Mouse (Mus musculus) macrophage (primary cell): ENCODE data around the gene Slc35f3. TPM values are rescaled to one million over a fixed set of nuclear protein-coding genes. Genes with fewer than 3 reads are reported as not detected.

Experiments used
- H3K27ac ChIP-seq: fragments of 350-480 bp; formaldehyde crosslinking; 2 replicates; pipeline ENCODE4 v1.9.0; 2021
- H3K36me3 ChIP-seq: fragments of 350-480 bp; formaldehyde crosslinking; 2 replicates; pipeline ENCODE4 v1.9.0; 2021; ENCODE audit errors: inconsistent target
- H3K4me3 ChIP-seq: fragments of 350-480 bp; formaldehyde crosslinking; 2 replicates; pipeline ENCODE4 v1.9.0; 2021; ENCODE audit errors: inconsistent target
- H3K79me2 ChIP-seq: fragments of 350-480 bp; formaldehyde crosslinking; 2 replicates; pipeline ENCODE4 v1.9.0; 2021; ENCODE audit errors: inconsistent target
- WGBS: methylation state at CpG from one replicate; pipeline ENCODE4 v1.1.7; 2026; ENCODE audit warnings: inconsistent platforms; ENCODE audit not compliant: missing documents; 5-methylcytosine and 5-hydroxymethylcytosine counted together
- polyA plus RNA-seq: library from polyadenylated mRNA; stranded (reverse); fragments of 250-400 nt; gene quantifications from 3 replicates; pipeline ENCODE4 v1.2.4, GENCODE M21; 2018; ENCODE audit warnings: inconsistent platforms
- total RNA-seq, 78 experiments: library from RNA; depleted of rRNA; stranded (reverse); fragments of 250-400 nt; gene quantifications; 1 replicate in 9 of 78; 2 replicates in 24 of 78; 3 replicates in 43 of 78; 4 replicates in 2 of 78; pipeline ENCODE4 v1.2.4; 2018; ENCODE audit warnings: inconsistent platforms in 56 of 78

Slc35f3 gene
- not detected for total RNA-seq (2018; cell fraction: chromatin; rRNA removed)
- total RNA-seq (2018; cell fraction: cytosol; rRNA removed), result not detected
- total RNA-seq (2018; cell fraction: nucleus; rRNA removed), result not detected
- polyA plus RNA-seq, result not detected in 3 replicates

GRCm38 (mm10) chr8:126298296-126299093 lies at the start of gene Slc35f3:
TSS of gene Slc35f3 (plus strand) at chr8:126298558.
- H3K4me3 ChIP-seq, result no peak within 1 kb of the TSS
- no peaks in the 10 kb centered on the region for H3K36me3 ChIP-seq
- H3K79me2 ChIP-seq, result no peaks in the 10 kb centered on the region
- 2% methylated on average over 66 of the region's 72 CpGs for WGBS
- no peak within 1 kb of the TSS for H3K27ac ChIP-seq

GRCm38 (mm10) chr8:126250486-126250885 lies 47.9 kb upstream of the Slc35f3 start:
- H3K79me2 ChIP-seq, result no peaks in the 10 kb centered on the region
- H3K27ac ChIP-seq, result no peak overlapping the region
- 73% methylated on average over 4 of the region's 4 CpGs for WGBS
- no peak overlapping the region for H3K4me3 ChIP-seq
- H3K36me3 ChIP-seq, result no peaks in the 10 kb centered on the region

GRCm38 (mm10) chr8:126256585-126257391 lies 41.6 kb upstream of the Slc35f3 start:
- 55% methylated on average over 9 of the region's 9 CpGs for WGBS
- H3K27ac ChIP-seq, result no peak overlapping the region

DNA sequence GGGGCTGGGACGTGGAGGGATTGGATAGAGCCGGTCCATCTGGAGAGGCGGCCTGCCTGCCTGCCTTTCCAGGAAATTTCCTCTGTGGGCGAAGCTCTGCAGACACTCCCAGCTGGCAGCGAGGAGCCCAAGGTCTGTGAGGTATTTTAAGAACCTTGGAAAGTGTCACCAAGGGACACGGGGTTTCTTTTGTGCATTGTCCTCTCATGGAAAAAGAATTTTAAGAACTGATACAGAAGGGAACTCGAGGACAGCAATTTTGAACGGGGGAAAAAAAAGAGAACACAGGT lies 41.0 kb upstream of the Slc35f3 start:
- no peak overlapping the region for H3K4me3 ChIP-seq
- H3K79me2 ChIP-seq, result no peaks in the 10 kb centered on the region
- 61% methylated on average over 8 of the region's 8 CpGs for WGBS
- H3K36me3 ChIP-seq, result no peaks in the 10 kb centered on the region
- H3K27ac ChIP-seq, result no peak overlapping the region

More at GRCm38 (mm10) chr8:126256585-126257391, 41.6 kb upstream of the Slc35f3 start:
- Histone ChIP-seq H3K79me2 (no peaks in the 10 kb centered on the region), H3K36me3 (no peaks in the 10 kb centered on the region), H3K4me3 (no peak overlapping the region)

GRCm38 (mm10) chr8:126258175-126258781 lies 40.1 kb upstream of the Slc35f3 start:
- Histone ChIP-seq H3K27ac (no peak overlapping the region), H3K36me3 (no peaks in the 10 kb centered on the region), H3K4me3 (no peak overlapping the region), H3K79me2 (no peaks in the 10 kb centered on the region)
- 4% methylated on average over 15 of the region's 15 CpGs for WGBS

GRCm38 (mm10) chr8:126265186-126265585 lies 33.2 kb upstream of the Slc35f3 start:
- H3K36me3 ChIP-seq, result no peaks in the 10 kb centered on the region
- H3K79me2 ChIP-seq, result no peaks in the 10 kb centered on the region
- 86% methylated on average over 1 of the region's 1 CpGs for WGBS
- no peak overlapping the region for H3K27ac ChIP-seq
- no peak overlapping the region for H3K4me3 ChIP-seq

- Histone ChIP-seq H3K4me3 (no peak overlapping the region), H3K27ac (no peak overlapping the region), H3K79me2 (no peaks in the 10 kb centered on the region), H3K36me3 (no peaks in the 10 kb centered on the region)
- WGBS, result 19% methylated on average over 8 of the region's 8 CpGs
Measured at GRCm38 (mm10) chr8:126267118-126267517, 31.2 kb upstream of the Slc35f3 start.

GRCm38 (mm10) chr8:126269733-126270132 lies 28.6 kb upstream of the Slc35f3 start:
- no peak overlapping the region for H3K27ac ChIP-seq
- H3K36me3 ChIP-seq, result no peaks in the 10 kb centered on the region
- no peaks in the 10 kb centered on the region for H3K79me2 ChIP-seq
- no peak overlapping the region for H3K4me3 ChIP-seq
- WGBS, result 37% methylated on average over 6 of the region's 6 CpGs

- Histone ChIP-seq H3K4me3 (no peak overlapping the region), H3K27ac (no peak overlapping the region), H3K36me3 (no peaks in the 10 kb centered on the region), H3K79me2 (no peaks in the 10 kb centered on the region)
- 98% methylated on average over 2 of the region's 2 CpGs for WGBS
Measured at GRCm38 (mm10) chr8:126272445-126272844, 25.9 kb upstream of the Slc35f3 start.

DNA sequence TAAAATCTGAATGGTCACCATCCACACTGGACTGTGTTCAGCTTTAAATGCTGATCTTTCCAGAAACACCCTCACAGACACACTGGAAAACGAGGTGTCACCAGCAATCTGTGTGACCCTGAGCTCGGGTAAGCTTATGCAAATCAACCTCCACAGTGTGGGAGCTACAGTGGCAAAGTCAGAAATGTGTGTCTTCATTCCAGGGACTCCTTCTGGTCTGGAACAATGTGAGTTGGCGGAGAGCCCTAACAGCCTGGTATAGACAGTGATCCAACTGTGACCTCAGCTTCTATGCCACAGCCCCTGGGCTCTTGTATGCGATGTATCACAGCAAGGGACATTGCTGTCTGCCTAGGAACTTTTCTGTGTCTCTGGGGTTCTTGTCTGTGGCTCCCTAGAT lies 25.3 kb upstream of the Slc35f3 start:
- 69% methylated on average over 4 of the region's 4 CpGs for WGBS
- no peaks in the 10 kb centered on the region for H3K36me3 ChIP-seq
- no peaks in the 10 kb centered on the region for H3K79me2 ChIP-seq
- no peak overlapping the region for H3K4me3 ChIP-seq
- no peak overlapping the region for H3K27ac ChIP-seq

- Histone ChIP-seq H3K36me3 (no peaks in the 10 kb centered on the region), H3K4me3 (no peak overlapping the region), H3K27ac (no peak overlapping the region), H3K79me2 (no peaks in the 10 kb centered on the region)
- 67% methylated on average over 4 of the region's 4 CpGs for WGBS
Measured at GRCm38 (mm10) chr8:126274866-126275360, 23.4 kb upstream of the Slc35f3 start.

DNA sequence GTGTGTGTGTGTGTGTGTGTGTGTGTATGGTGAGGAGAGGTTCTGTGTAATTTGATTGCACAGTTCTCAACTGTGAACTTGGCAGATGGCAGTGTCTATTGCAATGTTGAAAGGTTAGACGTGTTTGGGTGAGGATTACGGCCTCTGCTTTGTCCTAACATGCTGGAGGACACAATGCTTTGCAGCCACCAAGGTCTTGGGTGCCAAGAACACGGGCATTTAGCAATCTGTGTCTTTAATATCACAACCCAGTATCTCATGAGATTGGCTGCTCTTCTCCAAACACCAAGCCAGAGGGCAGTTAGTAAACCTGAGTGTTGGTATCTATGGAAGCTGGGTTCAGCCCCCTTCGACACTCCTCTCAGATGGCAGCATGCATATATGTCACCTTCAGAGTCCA lies 22.5 kb upstream of the Slc35f3 start:
- 90% methylated on average over 4 of the region's 4 CpGs for WGBS
- Histone ChIP-seq H3K79me2 (no peaks in the 10 kb centered on the region), H3K27ac (no peak overlapping the region), H3K4me3 (no peak overlapping the region), H3K36me3 (no peaks in the 10 kb centered on the region)

DNA sequence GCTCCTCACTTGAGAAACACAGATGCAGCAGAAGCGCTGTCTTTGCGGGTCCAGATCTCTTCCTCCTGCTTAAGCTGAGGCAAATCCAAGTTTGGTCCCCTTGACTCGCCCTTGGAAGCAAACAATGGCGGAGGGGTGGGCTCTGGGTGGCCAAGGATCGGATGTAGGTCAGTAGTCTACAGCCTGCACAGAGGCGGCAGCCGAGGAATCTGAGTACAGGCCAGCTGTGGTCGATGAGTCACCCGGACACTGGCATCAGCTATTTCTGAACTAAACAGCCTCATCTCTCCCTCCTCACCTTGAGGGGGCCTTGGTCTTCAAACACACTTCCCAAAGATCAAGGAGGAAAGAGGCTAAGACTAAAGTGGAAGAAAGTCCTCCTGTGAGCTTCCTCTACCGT lies 6.4 kb upstream of the Slc35f3 start:
- 74% methylated on average over 10 of the region's 10 CpGs for WGBS
- Histone ChIP-seq H3K36me3 (no peaks in the 10 kb centered on the region), H3K79me2 (no peaks in the 10 kb centered on the region), H3K27ac (no peak overlapping the region), H3K4me3 (no peak overlapping the region)

GRCm38 (mm10) chr8:126297284-126297845 lies 993 bp upstream of the Slc35f3 start:
- WGBS, result 54% methylated on average over 1 of the region's 1 CpGs
- no peaks in the 10 kb centered on the region for H3K79me2 ChIP-seq
- no peaks in the 10 kb centered on the region for H3K36me3 ChIP-seq
- no peak overlapping the region for H3K4me3 ChIP-seq
- H3K27ac ChIP-seq, result no peak overlapping the region
